Mouse (Mus musculus) kidney, embryonic 14.5 days (tissue): ENCODE data around the gene Gm49395. TPM values are rescaled to one million over a fixed set of nuclear protein-coding genes. Genes with fewer than 3 reads are reported as not detected.

Source experiments
- ATAC-seq: fragments of 200-750 bp; cut with Nextera tagmentation; 2 replicates; pipeline ENCODE4 v1.8.0; 2017; ENCODE audit warnings: moderate number of reproducible peaks, mild to moderate bottlenecking, moderate TSS enrichment, moderate library complexity; ENCODE audit not compliant: low FRiP score, low TSS enrichment
- H3K27ac ChIP-seq: fragments of 300-500 bp; sonication (generic); 2 replicates; pipeline ENCODE4 v1.5.1; 2014; ENCODE audit warnings: low read depth, mild to moderate bottlenecking, low read length, moderate library complexity, mixed read lengths
- H3K27me3 ChIP-seq: fragments of 300-500 bp; sonication (generic); 2 replicates; pipeline ENCODE4 v1.6.1; 2014; ENCODE audit warnings: mild to moderate bottlenecking, low read length; ENCODE audit not compliant: control insufficient read depth, insufficient read depth
- H3K36me3 ChIP-seq: fragments of 300-500 bp; sonication (generic); 2 replicates; pipeline ENCODE4 v1.6.1; 2014; ENCODE audit warnings: low read length, mixed read lengths; ENCODE audit not compliant: control insufficient read depth, insufficient read depth
- H3K4me1 ChIP-seq: fragments of 300-500 bp; sonication (generic); 2 replicates; pipeline ENCODE4 v1.6.1; 2014; ENCODE audit warnings: low read length, mixed read lengths; ENCODE audit not compliant: control insufficient read depth, insufficient read depth
- H3K4me2 ChIP-seq: fragments of 300-500 bp; sonication (generic); replicated peaks from 2 replicates; pipeline ENCODE4 v1.6.1; 2014; ENCODE audit warnings: low read depth, mild to moderate bottlenecking, low read length
- H3K4me3 ChIP-seq: fragments of 300-500 bp; sonication (generic); 2 replicates; pipeline ENCODE4 v1.5.1; 2014; ENCODE audit warnings: mild to moderate bottlenecking, low read length
- H3K9ac ChIP-seq: fragments of 300-500 bp; sonication (generic); 2 replicates; pipeline ENCODE4 v1.6.1; 2014; ENCODE audit warnings: low read depth, mild to moderate bottlenecking, low read length, moderate library complexity
- H3K9me3 ChIP-seq: fragments of 300-500 bp; sonication (generic); 2 replicates; pipeline ENCODE4 v1.6.1; 2016; ENCODE audit warnings: low read length; ENCODE audit not compliant: control insufficient read depth
- WGBS: fragments of 180-500 bp; shearing (Covaris S2); extraction: QIAGEN DNeasy Blood & Tissue Kit; methylation state at CpG from one replicate; pipeline ENCODE4 v1.1.7; 2014; 5-methylcytosine and 5-hydroxymethylcytosine counted together
- polyA plus RNA-seq: library from polyadenylated mRNA; unstranded; fragments of >200 nt; fragmentation: Nextera tagmentation; extraction: Ambion mirVana; gene quantifications from 2 replicates; pipeline ENCODE4 v1.2.1, GENCODE M21; 2014

Gm49395 gene
- polyA plus RNA-seq, 1 experiment from 2014 or later, result 9.3 TPM

DNA sequence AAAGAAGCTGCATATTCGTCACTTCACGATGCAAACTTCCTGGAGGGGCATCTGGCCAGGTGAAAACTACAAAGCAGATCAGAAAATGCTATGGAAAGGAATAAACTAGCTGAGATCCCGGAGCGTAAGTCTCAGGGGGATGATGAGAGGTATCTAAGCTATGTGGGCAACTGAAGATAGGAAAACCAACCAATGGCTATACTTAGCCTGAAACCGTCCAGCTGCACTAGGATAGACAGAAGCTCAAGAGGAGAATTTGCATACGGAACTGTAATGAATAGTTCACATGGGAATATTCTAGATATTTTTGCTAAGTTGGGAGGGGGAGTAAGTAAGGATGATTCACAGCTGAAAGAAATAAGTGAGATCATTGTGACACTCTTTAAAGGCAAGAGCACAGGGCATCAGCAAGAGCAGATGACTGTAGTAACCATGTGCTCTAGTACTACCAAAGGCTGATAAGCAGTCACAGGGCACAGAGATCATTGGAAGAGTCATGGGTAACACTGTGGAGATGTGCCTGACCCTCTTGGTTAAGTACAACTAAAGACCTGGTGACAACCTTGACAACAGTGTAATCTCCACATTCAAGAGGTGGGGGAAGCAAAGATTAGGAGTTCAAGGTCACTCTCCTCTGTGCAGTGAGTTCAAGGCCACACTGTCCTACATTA lies 79.5 kb downstream of the Gm49395 start:
- Histone ChIP-seq H3K36me3 (no peaks in the 10 kb centered on the region), H3K9ac (no peak overlapping the region), H3K4me1 (no peaks in the 10 kb centered on the region), H3K9me3 (no peaks in the 10 kb centered on the region), H3K27ac (no peak overlapping the region), H3K4me2 (no peak overlapping the region), H3K27me3 (no peaks in the 10 kb centered on the region), H3K4me3 (no peak overlapping the region)
- no peak for ATAC-seq
- WGBS, result 86% methylated on average over 6 of the region's 6 CpGs

DNA sequence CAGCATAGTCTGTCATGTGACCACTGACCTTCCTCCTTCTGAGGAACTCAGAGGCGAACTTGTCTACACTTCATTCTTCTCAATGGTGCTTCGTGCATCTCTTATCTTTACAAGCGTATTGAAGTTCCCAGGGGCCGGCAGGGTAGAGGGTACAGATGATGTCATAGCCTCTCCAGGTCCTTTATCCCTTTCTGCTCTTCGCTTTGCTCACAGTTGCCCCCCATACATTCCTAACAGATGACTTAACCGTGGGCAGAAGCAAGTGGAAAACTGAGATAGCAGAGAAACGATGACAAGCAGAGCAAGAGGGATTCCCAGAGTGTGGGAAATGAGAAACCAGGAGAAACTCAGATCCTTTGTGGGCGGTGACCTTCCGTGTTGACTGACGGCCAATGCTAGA lies 80.3 kb downstream of the Gm49395 start:
- Histone ChIP-seq H3K4me1 (no peaks in the 10 kb centered on the region), H3K9me3 (no peaks in the 10 kb centered on the region), H3K4me2 (no peak overlapping the region), H3K27ac (no peak overlapping the region), H3K9ac (no peak overlapping the region), H3K27me3 (no peaks in the 10 kb centered on the region), H3K36me3 (no peaks in the 10 kb centered on the region), H3K4me3 (no peak overlapping the region)
- no peak for ATAC-seq
- 81% methylated on average over 10 of the region's 10 CpGs for whole genome bisulfite sequencing

- ATAC-seq, result no peak
- no peak overlapping the region for H3K4me3 ChIP-seq
- WGBS, result 94% methylated on average over 4 of the region's 4 CpGs
- no peaks in the 10 kb centered on the region for H3K27me3 ChIP-seq
- no peak overlapping the region for H3K27ac ChIP-seq
- no peak overlapping the region for H3K9ac ChIP-seq
- H3K4me1 ChIP-seq, result no peaks in the 10 kb centered on the region
- H3K9me3 ChIP-seq, result no peaks in the 10 kb centered on the region
- no peak overlapping the region for H3K4me2 ChIP-seq
- no peaks in the 10 kb centered on the region for H3K36me3 ChIP-seq
Measured at GRCm38 (mm10) chr13:115020727-115021126, 81.0 kb downstream of the Gm49395 start.

GRCm38 (mm10) chr13:115017545-115017944 lies 84.2 kb downstream of the Gm49395 start:
- H3K27me3 ChIP-seq, result no peaks in the 10 kb centered on the region
- H3K27ac ChIP-seq, result no peak overlapping the region
- WGBS, result 92% methylated on average over 9 of the region's 9 CpGs
- ATAC-seq, result no peak
- H3K36me3 ChIP-seq, result no peaks in the 10 kb centered on the region
- H3K9me3 ChIP-seq, result no peaks in the 10 kb centered on the region
- no peak overlapping the region for H3K4me2 ChIP-seq
- H3K4me1 ChIP-seq, result no peaks in the 10 kb centered on the region
- H3K9ac ChIP-seq, result no peak overlapping the region
- no peak overlapping the region for H3K4me3 ChIP-seq

DNA sequence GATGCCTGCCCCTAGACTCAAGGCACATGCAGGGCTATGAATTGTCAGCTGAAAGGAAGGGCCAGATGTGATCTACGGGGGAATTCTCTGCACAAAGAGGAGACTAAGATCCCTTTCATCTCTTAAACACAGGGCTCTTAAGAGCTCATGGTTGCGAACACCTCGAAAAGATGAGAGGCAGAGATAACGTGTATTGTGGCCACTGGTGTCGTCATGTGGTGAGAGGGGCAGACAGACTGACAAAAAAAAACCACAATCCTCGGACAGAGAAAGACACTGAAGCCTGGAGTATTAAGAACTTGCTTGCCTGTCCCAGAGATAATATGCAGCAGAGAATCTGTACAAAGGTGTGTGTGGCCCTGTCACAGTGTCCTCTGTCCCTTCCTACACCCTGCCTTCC lies 90.2 kb downstream of the Gm49395 start:
- WGBS, result 50% methylated on average over 6 of the region's 6 CpGs
- H3K4me3 ChIP-seq, result no peak overlapping the region
- no peaks in the 10 kb centered on the region for H3K27me3 ChIP-seq
- H3K27ac ChIP-seq, result no peak overlapping the region
- H3K4me2 ChIP-seq, result no peak overlapping the region
- H3K9ac ChIP-seq, result no peak overlapping the region
- no peaks in the 10 kb centered on the region for H3K9me3 ChIP-seq
- no peak for ATAC-seq
- H3K36me3 ChIP-seq, result no peaks in the 10 kb centered on the region
- no peaks in the 10 kb centered on the region for H3K4me1 ChIP-seq

GRCm38 (mm10) chr13:115006213-115006835 lies 95.4 kb downstream of the Gm49395 start:
- H3K4me2 ChIP-seq, result no peak overlapping the region
- no peak overlapping the region for H3K27ac ChIP-seq
- no peak overlapping the region for H3K4me3 ChIP-seq
- H3K36me3 ChIP-seq, result no peaks in the 10 kb centered on the region
- H3K27me3 ChIP-seq, result no peaks in the 10 kb centered on the region
- no peak for ATAC-seq
- H3K4me1 ChIP-seq, result no peaks in the 10 kb centered on the region
- no peaks in the 10 kb centered on the region for H3K9me3 ChIP-seq
- WGBS, result 50% methylated on average over 9 of the region's 9 CpGs
- H3K9ac ChIP-seq, result no peak overlapping the region

- H3K27me3 ChIP-seq, result no peaks in the 10 kb centered on the region
- H3K9ac ChIP-seq, result no peak overlapping the region
- H3K4me1 ChIP-seq, result no peaks in the 10 kb centered on the region
- H3K27ac ChIP-seq, result no peak overlapping the region
- no peak overlapping the region for H3K4me3 ChIP-seq
- ATAC-seq, result no peak
- WGBS, result 82% methylated on average over 6 of the region's 6 CpGs
- H3K9me3 ChIP-seq, result no peaks in the 10 kb centered on the region
- H3K36me3 ChIP-seq, result no peaks in the 10 kb centered on the region
- no peak overlapping the region for H3K4me2 ChIP-seq
Measured at GRCm38 (mm10) chr13:115005342-115005741, 96.4 kb downstream of the Gm49395 start.

DNA sequence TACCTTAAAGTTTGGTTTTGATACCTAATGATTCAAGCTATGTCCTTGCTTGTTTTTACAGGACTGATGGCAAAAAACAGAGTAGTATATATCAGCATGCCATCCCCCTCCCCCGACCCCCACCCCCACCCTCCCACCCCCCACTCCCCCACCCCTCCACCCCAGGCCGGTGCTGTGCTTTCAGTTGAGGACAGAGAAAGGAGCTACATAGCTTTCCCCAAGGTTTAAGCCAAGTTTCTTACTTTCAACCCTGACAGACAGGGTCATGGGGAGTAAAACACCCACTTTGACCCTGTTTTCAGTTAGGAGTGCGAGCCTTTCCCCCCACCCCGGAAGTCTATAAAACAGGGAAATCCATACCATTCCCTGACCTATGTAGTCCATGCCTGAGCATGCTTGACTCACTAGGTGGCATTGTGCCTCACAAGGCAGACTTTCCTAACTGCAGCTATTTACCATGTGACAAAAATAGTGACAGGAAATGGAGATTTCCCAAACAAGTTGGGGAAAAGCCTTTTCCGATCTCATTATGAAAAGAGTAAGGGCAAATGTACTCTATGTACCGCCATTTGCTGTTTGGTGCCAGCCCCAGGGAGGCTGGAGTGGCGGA lies 98.2 kb downstream of the Gm49395 start:
- Histone ChIP-seq H3K27ac (no peak overlapping the region), H3K4me3 (no peak overlapping the region), H3K9ac (no peak overlapping the region), H3K27me3 (no peaks in the 10 kb centered on the region), H3K9me3 (no peaks in the 10 kb centered on the region), H3K36me3 (no peaks in the 10 kb centered on the region), H3K4me1 (no peaks in the 10 kb centered on the region), H3K4me2 (no peak overlapping the region; the same call in 1 of the 2 replicates)
- WGBS, result 32% methylated on average over 7 of the region's 7 CpGs
- ATAC-seq, result peak; percentile 72

- H3K27ac ChIP-seq, result no peak overlapping the region
- no peak overlapping the region for H3K4me3 ChIP-seq
- no peaks in the 10 kb centered on the region for H3K27me3 ChIP-seq
- H3K9me3 ChIP-seq, result no peaks in the 10 kb centered on the region
- no peaks in the 10 kb centered on the region for H3K4me1 ChIP-seq
- H3K9ac ChIP-seq, result no peak overlapping the region
- ATAC-seq, result no peak
- H3K36me3 ChIP-seq, result no peaks in the 10 kb centered on the region
- 81% methylated on average over 3 of the region's 3 CpGs for whole genome bisulfite sequencing
- no peak overlapping the region for H3K4me2 ChIP-seq
Measured at GRCm38 (mm10) chr13:115002837-115003236, 98.9 kb downstream of the Gm49395 start.
